Mouse (Mus musculus) embryonic facial prominence, embryonic 10.5 days (tissue): Measurements from ENCODE around the gene Pex26. TPM values are rescaled to one million over a fixed set of nuclear protein-coding genes. Genes with fewer than 3 reads are reported as not detected.

ENCODE experiments used
- DNase-seq: peaks from one replicate; pipeline ENCODE4 v3.0.0-alpha.2; 2017; ENCODE audit warnings: low spot score
- H3K27ac ChIP-seq: fragments of 300-500 bp; sonication (generic); replicated peaks from 2 replicates; pipeline ENCODE4 v1.5.1; 2016; ENCODE audit warnings: mild to moderate bottlenecking
- H3K27me3 ChIP-seq: fragments of 300-500 bp; sonication (generic); replicated peaks from 2 replicates; pipeline ENCODE4 v1.6.1; 2016; ENCODE audit warnings: low read depth, mild to moderate bottlenecking; ENCODE audit not compliant: poor library complexity, severe bottlenecking
- H3K36me3 ChIP-seq: fragments of 300-500 bp; sonication (generic); replicated peaks from 2 replicates; pipeline ENCODE4 v1.6.1; 2016; ENCODE audit warnings: mild to moderate bottlenecking, moderate library complexity
- H3K4me1 ChIP-seq: fragments of 300-500 bp; sonication (generic); 2 replicates; pipeline ENCODE4 v1.6.1; 2016
- H3K4me3 ChIP-seq: fragments of 300-500 bp; sonication (generic); 2 replicates; pipeline ENCODE4 v1.5.1; 2016; ENCODE audit warnings: mild to moderate bottlenecking, moderate library complexity
- H3K9me3 ChIP-seq: fragments of 300-500 bp; sonication (generic); 2 replicates; pipeline ENCODE4 v1.6.1; 2016; ENCODE audit warnings: mild to moderate bottlenecking
- WGBS: fragments of 180-500 bp; shearing (Covaris S2); methylation state at CpG from one replicate; pipeline ENCODE4 v1.1.7; 2016; 5-methylcytosine and 5-hydroxymethylcytosine counted together
- polyA plus RNA-seq: library from polyadenylated mRNA; unstranded; fragments of >200 nt; fragmentation: Nextera tagmentation; extraction: Ambion mirVana; gene quantifications from 2 replicates; pipeline ENCODE4 v1.2.1, GENCODE M21; 2016

The Pex26 gene
- polyA plus RNA-seq, 1 experiment from 2014 or later, result 11.5 TPM

DNA sequence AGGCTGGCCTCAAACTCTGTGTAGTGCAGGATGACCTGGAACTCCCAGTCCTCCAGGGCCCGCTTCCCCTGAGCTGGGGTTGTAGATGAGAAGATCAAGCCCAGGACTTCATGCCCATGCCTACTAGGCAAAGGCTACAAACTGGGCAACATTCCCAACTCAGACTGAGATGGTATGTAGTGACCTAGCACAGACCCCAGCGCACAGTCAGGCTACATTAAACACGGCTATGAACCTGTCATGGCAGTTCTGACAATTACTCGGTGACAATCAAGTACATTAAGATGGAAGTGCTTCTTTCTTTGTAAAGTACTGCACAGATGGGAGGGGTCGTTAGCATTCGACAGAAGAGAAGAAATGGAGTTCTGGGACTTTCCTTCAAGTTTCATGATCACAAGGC is 8.7 kb upstream of the Pex26 start:
- H3K9me3 ChIP-seq, result no peaks in the 10 kb centered on the region
- DNase-seq, result no peak
- no peaks in the 10 kb centered on the region for H3K27me3 ChIP-seq
- H3K4me1 ChIP-seq, result peaks cover 39% of the 10 kb centered on the region
- H3K36me3 ChIP-seq, result no peaks in the 10 kb centered on the region
- no peak overlapping the region for H3K27ac ChIP-seq
- 90% methylated on average over 6 of the region's 6 CpGs for WGBS
- H3K4me3 ChIP-seq, result no peak overlapping the region

DNA sequence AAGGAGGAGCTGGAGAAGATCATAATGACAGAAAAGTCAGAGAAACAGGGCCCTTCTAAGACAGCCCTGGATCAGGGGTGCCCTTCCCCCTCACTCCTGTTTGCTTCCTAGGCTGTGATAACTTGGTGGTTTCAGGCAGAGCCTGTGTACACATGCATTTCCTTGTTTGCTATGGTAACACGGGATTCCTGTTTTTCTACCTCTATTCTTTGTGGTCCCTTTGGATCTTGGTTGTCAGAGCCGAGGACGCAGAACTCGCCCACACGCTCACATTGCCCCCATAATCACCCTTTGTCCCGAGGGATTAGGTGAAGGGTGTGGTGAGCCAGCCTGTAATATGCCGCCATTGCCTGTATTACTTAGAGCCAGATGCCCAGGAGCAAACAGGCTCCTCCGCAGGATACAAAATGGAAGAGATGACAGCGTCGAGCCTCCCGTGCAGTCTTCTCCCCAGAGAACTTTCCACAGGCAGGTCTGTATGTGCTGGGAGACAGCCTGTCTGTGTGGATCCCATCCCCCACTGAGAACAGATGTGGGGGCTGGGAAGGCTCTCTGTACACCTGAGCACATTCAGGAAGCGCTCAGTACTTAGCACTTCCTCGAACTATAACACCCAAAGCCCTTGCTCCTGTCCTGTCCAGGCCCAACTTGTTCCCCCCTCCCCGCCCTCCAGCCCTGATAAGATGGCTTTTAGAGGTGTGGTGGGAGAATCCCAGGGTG is 7.3 kb upstream of the Pex26 start:
- Histone ChIP-seq H3K36me3 (no peaks in the 10 kb centered on the region), H3K27me3 (no peaks in the 10 kb centered on the region), H3K9me3 (no peaks in the 10 kb centered on the region), H3K27ac (peak overlapping the region; percentile 70), H3K4me3 (peak overlapping the region; percentile 16; the same call in 1 of the 2 replicates), H3K4me1 (peaks cover 39% of the 10 kb centered on the region)
- no peak for DNase-seq
- 49% methylated on average over 14 of the region's 14 CpGs for WGBS

DNA sequence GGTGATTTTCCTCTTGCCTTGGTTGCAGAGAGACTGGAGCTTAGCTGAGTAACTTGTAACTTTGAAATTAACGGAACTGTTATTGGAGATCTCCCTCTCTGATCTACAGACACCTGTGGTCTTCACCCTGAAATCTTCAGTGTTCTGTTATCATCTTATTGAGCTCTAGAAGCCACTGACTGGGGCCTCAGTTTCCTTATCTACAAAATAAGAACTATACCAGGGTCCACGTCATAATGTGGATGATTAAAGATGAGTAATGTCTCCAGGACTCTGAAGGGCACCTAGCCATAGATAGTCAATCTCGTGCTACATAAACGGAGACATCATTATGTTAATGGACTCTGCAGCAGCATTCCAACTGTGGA is 6.8 kb upstream of the Pex26 start:
- DNase-seq, result no peak
- Histone ChIP-seq H3K4me3 (no peak overlapping the region), H3K27me3 (no peaks in the 10 kb centered on the region), H3K27ac (peak overlapping the region; percentile 70), H3K9me3 (no peaks in the 10 kb centered on the region), H3K4me1 (peaks cover 39% of the 10 kb centered on the region), H3K36me3 (no peaks in the 10 kb centered on the region)
- whole genome bisulfite sequencing, result 81% methylated on average over 4 of the region's 4 CpGs

- Histone ChIP-seq H3K9me3 (no peaks in the 10 kb centered on the region), H3K4me1 (peaks cover 39% of the 10 kb centered on the region), H3K27me3 (no peaks in the 10 kb centered on the region), H3K4me3 (no peak overlapping the region), H3K36me3 (no peaks in the 10 kb centered on the region), H3K27ac (no peak overlapping the region)
- WGBS, result 83% methylated on average over 7 of the region's 7 CpGs
- no peak for DNase-seq
Observed at GRCm38 (mm10) chr6:121177118-121177708, 6.3 kb upstream of the Pex26 start.

DNA sequence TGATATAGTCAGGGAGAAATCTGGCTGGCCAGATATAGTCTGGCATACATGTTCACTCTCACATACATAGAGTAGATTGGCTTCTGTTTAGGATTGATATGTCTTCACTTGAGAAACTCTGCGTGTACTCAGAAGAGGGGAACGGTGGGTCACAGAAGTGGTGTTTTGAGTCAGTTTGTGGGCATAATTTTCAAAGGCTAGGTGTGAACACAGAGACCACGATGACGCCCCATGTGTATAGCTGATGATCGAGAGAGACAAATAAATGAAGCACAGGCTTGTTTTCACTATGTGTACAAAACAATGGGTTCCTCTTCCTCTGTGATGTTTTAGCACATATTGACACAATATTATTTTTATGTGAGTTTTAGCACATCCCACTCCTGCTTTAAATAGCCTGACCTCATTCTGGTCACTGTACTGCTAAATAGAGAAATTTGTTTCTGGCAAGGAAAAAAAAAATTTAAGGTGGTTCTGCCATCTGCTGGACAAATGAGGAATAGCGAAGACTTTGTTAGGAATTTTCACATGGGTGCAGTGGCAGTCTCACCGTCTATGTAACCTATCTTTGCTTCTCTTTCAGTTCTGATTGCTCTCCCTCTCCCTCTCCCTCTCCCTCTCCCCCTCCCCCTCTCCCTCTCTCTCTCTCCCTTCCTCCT is 4.6 kb upstream of the Pex26 start:
- no peaks in the 10 kb centered on the region for H3K9me3 ChIP-seq
- H3K27ac ChIP-seq, result peak overlapping the region; percentile 59; the same call in 1 of the 2 replicates
- H3K27me3 ChIP-seq, result no peaks in the 10 kb centered on the region
- WGBS, result 60% methylated on average over 7 of the region's 7 CpGs
- peaks cover 45% of the 10 kb centered on the region for H3K4me1 ChIP-seq
- no peaks in the 10 kb centered on the region for H3K36me3 ChIP-seq
- peak; percentile 59 for DNase-seq
- H3K4me3 ChIP-seq, result no peak overlapping the region

GRCm38 (mm10) chr6:121179846-121180245 is 3.6 kb upstream of the Pex26 start:
- no peaks in the 10 kb centered on the region for H3K9me3 ChIP-seq
- no peak overlapping the region for H3K27ac ChIP-seq
- no peaks in the 10 kb centered on the region for H3K27me3 ChIP-seq
- peaks cover 56% of the 10 kb centered on the region for H3K4me1 ChIP-seq
- no peak for DNase-seq
- no peak overlapping the region for H3K4me3 ChIP-seq
- H3K36me3 ChIP-seq, result no peaks in the 10 kb centered on the region
- WGBS, result 75% methylated on average over 7 of the region's 7 CpGs

- H3K9me3 ChIP-seq, result no peaks in the 10 kb centered on the region
- peaks cover 30% of the 10 kb centered on the region for H3K4me1 ChIP-seq
- H3K4me3 ChIP-seq, result peak overlapping the region; percentile 79
- peak overlapping the region; percentile 87 for H3K27ac ChIP-seq
- DNase-seq, result peak; percentile 56
- H3K27me3 ChIP-seq, result no peaks in the 10 kb centered on the region
- peaks cover 24% of the 10 kb centered on the region for H3K36me3 ChIP-seq
- 3% methylated on average over 35 of the region's 35 CpGs for WGBS
Observed at GRCm38 (mm10) chr6:121184198-121185140, 1.0 kb downstream of the Pex26 start.

DNA sequence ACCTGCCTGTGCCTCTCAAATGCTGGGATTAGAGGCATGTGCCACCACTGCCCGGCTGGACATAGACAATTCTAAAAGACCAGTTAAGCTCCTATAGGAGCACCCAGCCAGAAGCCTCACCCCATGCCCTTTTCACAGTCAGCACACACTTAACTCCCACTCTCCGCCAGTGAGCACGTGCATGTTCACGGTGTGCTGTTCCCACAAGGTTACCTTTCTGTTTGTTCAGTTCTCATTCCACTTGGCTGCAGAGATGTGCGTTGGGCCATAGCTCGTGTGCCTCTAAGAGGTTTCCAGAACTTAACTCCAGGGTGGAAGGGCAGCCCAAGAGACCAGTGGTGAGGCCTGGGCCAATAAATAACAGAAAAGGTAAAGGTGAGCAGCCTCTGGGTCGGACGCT is 1.8 kb downstream of the Pex26 start:
- no peak for DNase-seq
- Histone ChIP-seq H3K27ac (no peak overlapping the region), H3K4me3 (peak overlapping the region; percentile 79), H3K4me1 (peaks cover 28% of the 10 kb centered on the region), H3K36me3 (peaks cover 32% of the 10 kb centered on the region), H3K27me3 (no peaks in the 10 kb centered on the region), H3K9me3 (no peaks in the 10 kb centered on the region)
- WGBS, result 87% methylated on average over 8 of the region's 8 CpGs

GRCm38 (mm10) chr6:121191261-121192009 is 8.0 kb downstream of the Pex26 start:
- Histone ChIP-seq H3K9me3 (no peaks in the 10 kb centered on the region), H3K36me3 (peaks cover 79% of the 10 kb centered on the region), H3K4me1 (peaks cover 17% of the 10 kb centered on the region), H3K27me3 (no peaks in the 10 kb centered on the region), H3K4me3 (no peak overlapping the region), H3K27ac (no peak overlapping the region)
- WGBS, result 85% methylated on average over 11 of the region's 11 CpGs
- DNase-seq, result no peak

DNA sequence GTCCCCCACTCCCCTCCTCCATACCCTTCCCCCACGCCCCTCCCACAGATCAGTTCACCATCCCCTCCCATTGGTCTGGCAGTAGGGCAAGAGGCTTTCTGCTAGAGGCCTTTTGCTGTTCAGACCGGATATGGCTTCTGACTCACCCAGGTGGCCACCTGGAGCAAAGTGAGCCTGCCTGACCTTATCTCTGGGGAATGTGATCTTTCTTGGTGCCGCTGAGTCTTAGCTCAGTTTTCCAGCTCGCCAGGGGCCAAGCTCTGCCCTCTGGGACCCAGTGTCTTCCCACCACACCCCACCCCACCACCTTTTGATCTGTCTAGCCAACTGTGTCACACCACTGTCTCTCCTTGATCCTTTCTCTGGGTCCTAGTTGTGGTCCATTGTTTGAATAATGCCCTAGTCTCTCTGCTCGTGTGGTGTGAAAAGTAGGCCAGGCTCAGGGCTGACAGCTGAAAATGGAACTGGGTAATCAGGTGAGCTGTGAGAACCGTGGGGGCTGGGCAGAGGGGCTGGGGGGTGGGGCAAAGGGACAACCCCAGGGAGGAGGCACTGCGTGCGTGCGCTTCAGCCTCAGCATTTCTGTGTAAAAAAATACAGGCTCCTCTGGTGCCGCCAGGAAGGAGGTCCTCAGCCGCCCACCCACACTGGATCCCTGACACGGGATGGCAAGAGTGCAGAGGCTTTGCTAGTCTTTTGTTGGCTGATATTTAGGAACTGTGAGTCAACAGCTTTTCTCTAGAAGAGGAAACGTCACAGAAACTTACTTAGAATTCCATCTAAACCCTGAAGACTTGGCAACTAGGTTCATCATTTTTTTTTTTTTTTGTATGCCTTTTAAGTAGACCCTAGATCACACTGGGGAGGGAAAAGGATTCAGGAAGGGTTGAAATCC is 10.8 kb downstream of the Pex26 start:
- H3K27me3 ChIP-seq, result no peaks in the 10 kb centered on the region
- peaks cover 26% of the 10 kb centered on the region for H3K4me1 ChIP-seq
- no peak overlapping the region for H3K4me3 ChIP-seq
- no peak for DNase-seq
- 37% methylated on average over 13 of the region's 13 CpGs for WGBS
- peaks cover 66% of the 10 kb centered on the region for H3K36me3 ChIP-seq
- peak overlapping the region; percentile 52 for H3K27ac ChIP-seq
- H3K9me3 ChIP-seq, result no peaks in the 10 kb centered on the region
